Mouse (Mus musculus): ENCODE results near the gene Gm26920. TPM values are rescaled to one million over a fixed set of nuclear protein-coding genes. Genes with fewer than 3 reads are reported as not detected.
"Not testable (repeated sequence)": the region's sequence is repeated elsewhere in the genome, so short reads cannot be mapped to it uniquely, and the experiment has no call there.

Gm26920 gene
- polyA plus RNA-seq, 1 experiment, result 0.05 TPM

GRCm38 (mm10) chr7:30121308-30122187, 31.3 kb upstream of the Gm26920 start, which contains the start of gene Zfp382:
Zfp382 (plus strand) TSS chr7:30121942.
- H3K79me3 ChIP-seq (ENCODE audit: low read depth), result peaks cover 20% of the 10 kb centered on the region
- peaks cover 8% of the 10 kb centered on the region for H3K36me3 ChIP-seq (ENCODE audit: control insufficient read depth, insufficient read depth)
- TF ChIP-seq MAX (IDR thresholded peaks at IDR 0.05), result peak; percentile 7
- TF ChIP-seq CEBPB (IDR thresholded peaks at IDR 0.05; ENCODE audit: low read depth), result no peak
- H3K4me3 ChIP-seq (ENCODE audit: insufficient read depth, poor library complexity, severe bottlenecking), result peak within 1 kb of the TSS; percentile 61
- H3K79me2 ChIP-seq (ENCODE audit: control insufficient read depth, insufficient read depth), result peaks cover 27% of the 10 kb centered on the region
- no peaks in the 10 kb centered on the region for H3K27me3 ChIP-seq (ENCODE audit: control insufficient read depth, insufficient read depth, insufficient read length)
- H3ac ChIP-seq (ENCODE audit: control insufficient read depth, insufficient read length, low read depth), result peak within 1 kb of the TSS; percentile 78

DNA sequence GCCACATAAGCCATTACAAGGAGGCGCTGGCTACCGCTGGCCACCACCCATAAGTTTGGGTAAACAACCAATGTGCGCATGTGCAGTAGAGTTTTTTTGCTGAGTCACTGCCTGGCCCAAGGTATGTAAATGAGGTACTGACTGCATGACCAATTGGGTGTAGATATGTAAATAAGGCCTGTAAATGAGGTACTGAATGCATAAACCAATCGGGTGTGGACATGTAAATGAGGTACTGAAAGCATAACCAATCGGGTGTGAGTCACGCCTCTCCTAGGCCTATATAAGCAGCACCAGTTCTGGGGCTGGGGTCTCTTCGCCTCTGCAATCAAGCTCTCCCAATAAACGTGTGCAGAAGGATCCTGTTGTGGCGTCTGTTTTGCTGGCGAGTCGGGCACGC, 27.7 kb upstream of the Gm26920 start:
- H3K4me3 ChIP-seq (ENCODE audit: insufficient read depth, poor library complexity, severe bottlenecking); H3K79me3 ChIP-seq (ENCODE audit: low read depth); H3K27me3 ChIP-seq (ENCODE audit: control insufficient read depth, insufficient read depth, insufficient read length); H3K36me3 ChIP-seq (ENCODE audit: control insufficient read depth, insufficient read depth); H3ac ChIP-seq (ENCODE audit: control insufficient read depth, insufficient read length, low read depth): not testable (repeated sequence)
- peaks cover 10% of the 10 kb centered on the region for H3K79me2 ChIP-seq (ENCODE audit: control insufficient read depth, insufficient read depth)

- H3K79me2 ChIP-seq (ENCODE audit: control insufficient read depth, insufficient read depth), result no peaks in the 10 kb centered on the region
- TF ChIP-seq MYOD1 (IDR thresholded peaks at IDR 0.05; ENCODE audit: control insufficient read depth, insufficient read length, low read depth) (no peak), CTCF (IDR thresholded peaks at IDR 0.05; ENCODE audit: control insufficient read depth, insufficient read depth, insufficient read length) (no peak), CEBPB (IDR thresholded peaks at IDR 0.05; ENCODE audit: low read depth) (no peak), USF1 (IDR thresholded peaks at IDR 0.05; ENCODE audit: low read depth) (no peak)
- H3K4me3 ChIP-seq (ENCODE audit: insufficient read depth, poor library complexity, severe bottlenecking), result no peak overlapping the region
- H3K36me3 ChIP-seq (ENCODE audit: control insufficient read depth, insufficient read depth), result no peaks in the 10 kb centered on the region
- no peak overlapping the region for H3ac ChIP-seq (ENCODE audit: control insufficient read depth, insufficient read length, low read depth)
- no peaks in the 10 kb centered on the region for H3K79me3 ChIP-seq (ENCODE audit: low read depth)
- no peaks in the 10 kb centered on the region for H3K27me3 ChIP-seq (ENCODE audit: control insufficient read depth, insufficient read depth, insufficient read length)
Measured at GRCm38 (mm10) chr7:30116076-30116475, 25.9 kb upstream of the Gm26920 start.

- Histone ChIP-seq H3K79me3 (ENCODE audit: low read depth) (peaks cover 38% of the 10 kb centered on the region), H3K27me3 (ENCODE audit: control insufficient read depth, insufficient read depth, insufficient read length) (no peaks in the 10 kb centered on the region), H3K36me3 (ENCODE audit: control insufficient read depth, insufficient read depth) (peaks cover 52% of the 10 kb centered on the region), H3K79me2 (ENCODE audit: control insufficient read depth, insufficient read depth) (peaks cover 50% of the 10 kb centered on the region), H3K4me3 (ENCODE audit: insufficient read depth, poor library complexity, severe bottlenecking) (no peak overlapping the region), H3ac (ENCODE audit: control insufficient read depth, insufficient read length, low read depth) (no peak overlapping the region)
- TF ChIP-seq CTCF (IDR thresholded peaks at IDR 0.05; ENCODE audit: control insufficient read depth, insufficient read depth, insufficient read length), result no peak
- TF ChIP-seq MYOG (IDR thresholded peaks at IDR 0.05; ENCODE audit: control insufficient read depth, extremely low read depth, insufficient read length), result no peak
- no peak for TF ChIP-seq MYOD1 (IDR thresholded peaks at IDR 0.05; ENCODE audit: control insufficient read depth, insufficient read length, low read depth)
- TF ChIP-seq CEBPB (IDR thresholded peaks at IDR 0.05; ENCODE audit: low read depth), result no peak
- TF ChIP-seq MAX (IDR thresholded peaks at IDR 0.05), result no peak
- no peak for TF ChIP-seq USF1 (IDR thresholded peaks at IDR 0.05; ENCODE audit: low read depth)
- no peak for TF ChIP-seq FOSL1 (IDR thresholded peaks at IDR 0.05; ENCODE audit: insufficient read depth, low read length, poor library complexity, severe bottlenecking)
Measured at GRCm38 (mm10) chr7:30099297-30099696, 9.1 kb upstream of the Gm26920 start.

GRCm38 (mm10) chr7:30095551-30096125, 5.4 kb upstream of the Gm26920 start:
- no peaks in the 10 kb centered on the region for H3K27me3 ChIP-seq (ENCODE audit: control insufficient read depth, insufficient read depth, insufficient read length)
- peaks cover 44% of the 10 kb centered on the region for H3K79me2 ChIP-seq (ENCODE audit: control insufficient read depth, insufficient read depth)
- H3K36me3 ChIP-seq (ENCODE audit: control insufficient read depth, insufficient read depth), result peaks cover 25% of the 10 kb centered on the region
- H3K79me3 ChIP-seq (ENCODE audit: low read depth), result peaks cover 33% of the 10 kb centered on the region
- H3K4me3 ChIP-seq (ENCODE audit: insufficient read depth, poor library complexity, severe bottlenecking), result peak overlapping the region; percentile 64
- peak overlapping the region; percentile 50 for H3ac ChIP-seq (ENCODE audit: control insufficient read depth, insufficient read length, low read depth)
- TF ChIP-seq FOSL1 (IDR thresholded peaks at IDR 0.05; ENCODE audit: insufficient read depth, low read length, poor library complexity, severe bottlenecking) (no peak), USF1 (IDR thresholded peaks at IDR 0.05; ENCODE audit: low read depth) (no peak), CTCF (IDR thresholded peaks at IDR 0.05; ENCODE audit: control insufficient read depth, insufficient read depth, insufficient read length) (no peak), MAX (IDR thresholded peaks at IDR 0.05) (no peak), MYOG (IDR thresholded peaks at IDR 0.05; ENCODE audit: control insufficient read depth, extremely low read depth, insufficient read length) (no peak), CEBPB (IDR thresholded peaks at IDR 0.05; ENCODE audit: low read depth) (no peak), MYOD1 (IDR thresholded peaks at IDR 0.05; ENCODE audit: control insufficient read depth, insufficient read length, low read depth) (no peak)

All from C2C12 (cell line).